Mouse (Mus musculus) testis, adult 10 weeks (tissue): ENCODE results near the gene Mpp4. TPM values are rescaled to one million over a fixed set of nuclear protein-coding genes. Genes with fewer than 3 reads are reported as not detected.

Source experiments
- polyA plus RNA-seq: library from polyadenylated mRNA; stranded (reverse); fragments of 350-450 nt; fragmentation: Illumina TruSeq; extraction: RNeasy Lipid Tissue Mini Kit (QIAGEN cat#74804); gene quantifications from one replicate; pipeline ENCODE4 v1.2.3, GENCODE M21; 2014; ENCODE audit warnings: low read depth, low replicate concordance

Gene Mpp4
- polyA plus RNA-seq: 1.3 TPM

DNA sequence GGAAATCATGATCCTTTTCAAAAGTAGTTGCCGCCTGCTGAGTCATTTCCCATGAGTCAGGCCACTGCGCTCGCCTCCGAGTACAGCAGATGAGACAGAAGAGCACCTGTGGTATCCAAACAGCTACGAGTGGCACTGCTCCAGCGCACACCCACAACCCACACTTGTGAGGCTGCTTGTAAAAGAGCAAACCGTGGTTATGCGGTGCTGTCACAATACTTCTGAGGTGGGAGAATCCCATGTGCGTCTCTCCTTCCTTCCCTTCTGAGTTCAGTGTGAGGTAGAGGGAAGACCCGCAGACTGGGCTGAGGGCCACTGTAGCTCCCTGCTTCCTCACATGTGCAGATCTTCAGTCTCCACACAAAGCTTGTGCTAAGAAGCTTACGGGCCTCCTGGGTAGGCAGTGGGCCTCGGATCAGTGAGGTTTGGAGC, at the start of gene Mpp4:
Gene Mpp4 (minus strand): TSS at position 360 of the 432 bp plus-strand sequence.

DNA sequence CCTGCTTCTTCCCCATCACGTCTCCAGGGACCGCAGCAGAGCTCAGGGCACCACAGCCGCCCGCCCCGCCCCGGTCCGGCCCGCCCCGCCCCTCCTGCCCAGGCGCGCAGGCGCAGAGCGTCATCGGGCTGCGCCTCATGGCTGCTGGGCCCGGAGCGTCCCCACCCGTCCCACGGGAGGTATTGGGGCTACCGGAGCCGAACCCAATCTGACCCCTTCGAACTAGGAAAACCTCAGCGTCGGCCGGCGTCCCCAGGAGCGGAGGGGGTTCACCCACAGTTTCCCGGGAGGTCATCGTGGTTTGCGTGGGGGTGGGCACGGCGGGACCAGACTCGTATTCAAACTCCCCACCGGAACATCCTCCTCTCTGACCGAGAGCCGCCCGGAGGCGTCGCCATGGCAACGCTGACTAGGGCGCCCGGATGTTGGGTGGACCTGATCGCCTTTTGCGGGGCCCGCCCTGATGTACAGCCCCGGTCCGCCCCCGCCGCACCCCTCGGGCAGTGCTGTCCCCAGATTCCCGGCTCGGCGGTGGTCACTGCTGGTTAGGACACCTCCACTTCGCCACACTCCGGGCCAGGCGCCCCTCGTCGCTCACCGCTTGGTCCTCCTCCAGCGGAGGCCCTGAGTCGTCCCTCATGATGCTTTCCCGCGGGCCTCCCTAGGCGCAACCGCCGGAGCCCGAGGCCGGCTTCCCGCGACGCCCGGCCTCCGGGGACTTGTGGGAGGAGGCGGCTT, 43.3 kb downstream of the Mpp4 start, which contains the start of gene Tmem237:
Gene Tmem237 (minus strand): TSS at position 689 of the 738 bp plus-strand sequence.

DNA sequence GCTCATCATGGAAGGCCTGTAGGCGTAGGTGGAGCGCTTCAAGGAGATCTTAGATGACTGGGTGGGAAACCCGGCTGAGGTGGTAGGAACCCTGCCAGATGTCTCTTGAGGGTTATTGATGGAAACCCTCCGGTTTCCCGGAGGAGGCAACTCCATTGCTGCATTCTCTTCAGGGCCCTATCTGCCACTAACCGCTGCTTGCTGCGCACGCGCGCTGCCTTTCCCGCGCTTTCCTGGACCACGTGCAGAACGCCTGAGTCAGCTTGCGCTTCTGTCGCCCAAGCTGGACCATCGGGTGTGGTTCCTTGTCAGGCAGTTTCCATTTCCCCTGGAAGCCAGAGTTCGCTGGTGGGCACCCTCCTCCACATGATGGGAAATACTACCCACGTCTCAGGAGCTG, 68.5 kb downstream of the Mpp4 start, which contains the start of gene C2cd6:
Gene C2cd6 (minus strand): TSS at position 196 of the 400 bp plus-strand sequence.

Other genes with a start within 250 kb of the Mpp4 start
- 7.7 TPM for gene Trak2, start 190.0 kb downstream of the Mpp4 start, polyA plus RNA-seq
- 23.2 TPM for gene Stradb, start 189.9 kb downstream of the Mpp4 start, polyA plus RNA-seq
- gene C2cd6, start 68.5 kb downstream of the Mpp4 start, polyA plus RNA-seq: 654 TPM
- 41.3 TPM for gene Tmem237, start 43.0 kb downstream of the Mpp4 start, polyA plus RNA-seq
- gene Als2, start 73.8 kb upstream of the Mpp4 start, polyA plus RNA-seq: 11.2 TPM
- gene Cdk15, start 93.5 kb upstream of the Mpp4 start, polyA plus RNA-seq: 1.4 TPM